ENCODE assay signal across 8 mouse cellular contexts in the genomic region with DNA sequence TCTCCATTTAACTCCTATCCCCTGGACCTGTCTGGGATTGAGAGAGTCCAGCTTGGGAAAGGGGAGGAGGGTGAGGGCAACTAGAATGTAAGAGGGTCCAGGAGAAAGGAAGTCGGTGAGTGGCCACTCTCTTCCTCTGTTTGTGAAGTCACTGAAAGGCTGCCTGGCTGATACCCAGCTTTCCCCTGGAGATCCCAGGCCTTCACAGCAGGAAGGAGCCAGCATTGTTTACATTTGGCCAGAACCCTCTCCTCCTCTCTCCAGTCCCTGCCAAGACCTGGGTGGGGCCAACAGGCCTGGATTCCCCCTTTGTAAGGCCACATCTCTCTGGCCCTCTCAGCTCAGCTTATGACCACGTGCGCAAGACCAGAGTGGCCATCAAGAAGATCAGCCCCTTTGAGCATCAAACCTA. TPM values are rescaled to one million over a fixed set of nuclear protein-coding genes. Genes with fewer than 3 reads are reported as not detected.
DNase-seq lines count a peak whose midpoint lies in the region; ATAC-seq lines count a peak whose summit lies in the region.

No protein-coding gene starts in this region.

- peak; percentile 50 to 76 for DNase-seq in urinary bladder, adult 18-20 months (ENCODE audit: low spot score in 2 of 2)
- no peak for DNase-seq in urinary bladder, adult 2 months (ENCODE audit: low spot score)
- peak; percentile 49 for DNase-seq in embryo, embryonic 11 days
- peak; percentile 89 to 93 for DNase-seq in heart, adult 9 months (ENCODE audit: low spot score in 2 of 2)
- peak; percentile 57 to 70 for DNase-seq in kidney, adult 8-10 months
- peak; percentile 97 for DNase-seq in lung, postnatal 10 days
- no peak for DNase-seq in layer of hippocampus, postnatal 25 days (ENCODE audit: extremely low spot score in 1 of 2, low spot score in 1 of 2)

- H3K4me2 ChIP-seq in stomach, embryonic 16.5 days (ENCODE audit: low read depth, low read length), result peak overlapping the region; percentile 92

- no peaks in the 10 kb centered on the region for H3K27me3 ChIP-seq in stomach, embryonic 16.5 days (ENCODE audit: control insufficient read depth, insufficient read depth, low read length)

- peak overlapping the region; percentile 92 for H3K9ac ChIP-seq in stomach, embryonic 16.5 days (ENCODE audit: low read length)

- peak; percentile 79 for ATAC-seq in stomach, embryonic 16.5 days (ENCODE audit: insufficient read depth, low FRiP score)

- H3K4me1 ChIP-seq in stomach, embryonic 16.5 days (ENCODE audit: control insufficient read depth, insufficient read depth, low read length), result peaks cover 30% of the 10 kb centered on the region

- no peaks in the 10 kb centered on the region for H3K9me3 ChIP-seq in stomach, embryonic 16.5 days (replicated peaks; ENCODE audit: control insufficient read depth, low read length)

- peak overlapping the region; percentile 81 for H3K4me3 ChIP-seq in stomach, embryonic 16.5 days (replicated peaks; ENCODE audit: low read length)

- peak overlapping the region; percentile 99 for H3K27ac ChIP-seq in stomach, embryonic 16.5 days (ENCODE audit: low read length)

- 15% methylated on average over 3 of the region's 3 CpGs for WGBS in stomach, embryonic 16.5 days

- peaks cover 16% of the 10 kb centered on the region for H3K36me3 ChIP-seq in stomach, embryonic 16.5 days (ENCODE audit: control insufficient read depth, insufficient read depth, low read length)

RNA-seq across cellular contexts. Expression of gene Mapk3, which starts 1.0 kb away (rescaled TPM):
- 214 TPM in 2 replicates for polyA plus RNA-seq in urinary bladder, adult 2 months (2012; rRNA removed)
- 94.8 and 109 TPM in 2 replicates for polyA plus RNA-seq in stomach, embryonic 16.5 days (2015; fragmentation: Nextera tagmentation; extraction: Ambion mirVana)
- 100 to 1,000 TPM; 147 to 168 TPM for total RNA-seq in layer of hippocampus, postnatal 25 days (2021)

RNA-seq across cellular contexts. Expression of gene Gdpd3, which starts 5.7 kb away (rescaled TPM):
- 15.7 and 28.5 TPM in 2 replicates for polyA plus RNA-seq in urinary bladder, adult 2 months (2012; rRNA removed)
- polyA plus RNA-seq in stomach, embryonic 16.5 days (2015; fragmentation: Nextera tagmentation; extraction: Ambion mirVana), result 11.1 and 15.4 TPM in 2 replicates
- 1 to 10 TPM; 1.7 to 4.3 TPM for total RNA-seq in layer of hippocampus, postnatal 25 days (2021)

RNA-seq across cellular contexts. Expression of gene Ypel3, which starts 16.4 kb away (rescaled TPM):
- polyA plus RNA-seq in urinary bladder, adult 2 months (2012; rRNA removed), result 188 and 213 TPM in 2 replicates
- 60.6 and 65.9 TPM in 2 replicates for polyA plus RNA-seq in stomach, embryonic 16.5 days (2015; fragmentation: Nextera tagmentation; extraction: Ambion mirVana)
- total RNA-seq in layer of hippocampus, postnatal 25 days (2021), result 100 to 1,000 TPM; 268 to 293 TPM

RNA-seq across cellular contexts. Expression of gene Tbx6, which starts 20.9 kb away (rescaled TPM):
- polyA plus RNA-seq in urinary bladder, adult 2 months (2012; rRNA removed), result 1.3 and 1.4 TPM in 2 replicates
- 0.27 and 0.47 TPM in 2 replicates for polyA plus RNA-seq in stomach, embryonic 16.5 days (2015; fragmentation: Nextera tagmentation; extraction: Ambion mirVana)
- total RNA-seq in layer of hippocampus, postnatal 25 days (2021), result under 1 TPM; 0.39 to 0.82 TPM

RNA-seq across cellular contexts. Expression of gene Ppp4c, which starts 31.9 kb away (rescaled TPM):
- polyA plus RNA-seq in urinary bladder, adult 2 months (2012; rRNA removed), result 106 and 121 TPM in 2 replicates
- polyA plus RNA-seq in stomach, embryonic 16.5 days (2015; fragmentation: Nextera tagmentation; extraction: Ambion mirVana), result 180 and 192 TPM in 2 replicates
- 10 to 100 TPM; 53.3 to 55.0 TPM for total RNA-seq in layer of hippocampus, postnatal 25 days (2021)

Comparison
In these comparisons a context has a peak if more than half of its experiments do, and no peak if none do; other contexts are left out.
1. DNase-seq: peak in urinary bladder, adult 18-20 months (2 of 2), embryo, embryonic 11 days (single experiment), heart, adult 9 months (2 of 2), kidney, adult 8-10 months (2 of 2) and lung, postnatal 10 days (single experiment); none in urinary bladder, adult 2 months (single experiment) and layer of hippocampus, postnatal 25 days (0 of 2).